Mouse (Mus musculus) erythroblast, embryonic 14.5 days (primary cell): ENCODE data around the gene Tas2r110. TPM values are rescaled to one million over a fixed set of nuclear protein-coding genes. Genes with fewer than 3 reads are reported as not detected.

Source experiments
- H3K27me3 ChIP-seq: 2 replicates; pipeline ENCODE4 v1.6.1; 2012; ENCODE audit warnings: inconsistent platforms; ENCODE audit not compliant: control insufficient read depth
- H3K36me3 ChIP-seq: 2 replicates; pipeline ENCODE4 v1.6.1; 2012; ENCODE audit warnings: mild to moderate bottlenecking, inconsistent platforms; ENCODE audit not compliant: control insufficient read depth
- H3K4me1 ChIP-seq: 2 replicates; pipeline ENCODE4 v1.6.1; 2012; ENCODE audit warnings: inconsistent platforms; ENCODE audit not compliant: control insufficient read depth
- H3K4me3 ChIP-seq: replicated peaks from 2 replicates; pipeline ENCODE3; 2012; ENCODE audit warnings: moderate library complexity, mild to moderate bottlenecking, inconsistent platforms
- H3K9me3 ChIP-seq: 2 replicates; pipeline ENCODE4 v1.6.1; 2012; ENCODE audit warnings: low read length, inconsistent platforms, mixed read lengths; ENCODE audit not compliant: control insufficient read depth
- GATA1 ChIP-seq: IDR thresholded peaks from 2 replicates; pipeline ENCODE4 v1.6.1; 2012; ENCODE audit warnings: low read length, inconsistent platforms, mixed read lengths
- TAL1 ChIP-seq: IDR thresholded peaks from 3 replicates; pipeline ENCODE4 v1.6.1; 2012; ENCODE audit warnings: low read length, inconsistent platforms, mixed read lengths
- polyA plus RNA-seq: library from polyadenylated mRNA; stranded (reverse); fragments of >175 nt; gene quantifications from 2 replicates; pipeline ENCODE4 v1.2.3, GENCODE M21; 2012

Gene Tas2r110
- polyA plus RNA-seq: not detected in 2 replicates

DNA sequence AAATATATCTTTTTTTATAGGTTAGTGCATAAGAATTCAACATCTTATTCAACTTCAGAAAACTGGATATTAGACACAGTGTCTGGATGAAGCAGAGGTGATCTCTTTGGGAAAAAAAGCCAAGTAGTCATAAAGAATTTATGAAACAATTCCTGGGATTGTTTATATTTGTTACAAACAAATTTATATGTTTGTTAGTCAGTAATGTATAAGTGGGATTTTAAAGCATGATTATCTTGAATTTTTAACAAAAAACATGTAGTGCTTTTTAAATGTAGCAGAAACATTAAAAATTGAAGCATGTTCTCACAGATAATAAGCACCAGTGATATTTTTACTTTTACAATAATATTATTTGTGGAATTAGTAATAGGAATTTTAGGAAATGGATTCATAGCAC, at the start of gene Tas2r110:
TSS of gene Tas2r110 (plus strand) at position 301 of the 400 bp plus-strand sequence.
- no peaks in the 10 kb centered on the region for H3K4me1 ChIP-seq
- H3K36me3 ChIP-seq: no peaks in the 10 kb centered on the region
- no peak within 1 kb of the TSS for H3K4me3 ChIP-seq
- H3K9me3 ChIP-seq: no peaks in the 10 kb centered on the region
- no peaks in the 10 kb centered on the region for H3K27me3 ChIP-seq
- no peak for TF ChIP-seq TAL1
- TF ChIP-seq GATA1: no peak

DNA sequence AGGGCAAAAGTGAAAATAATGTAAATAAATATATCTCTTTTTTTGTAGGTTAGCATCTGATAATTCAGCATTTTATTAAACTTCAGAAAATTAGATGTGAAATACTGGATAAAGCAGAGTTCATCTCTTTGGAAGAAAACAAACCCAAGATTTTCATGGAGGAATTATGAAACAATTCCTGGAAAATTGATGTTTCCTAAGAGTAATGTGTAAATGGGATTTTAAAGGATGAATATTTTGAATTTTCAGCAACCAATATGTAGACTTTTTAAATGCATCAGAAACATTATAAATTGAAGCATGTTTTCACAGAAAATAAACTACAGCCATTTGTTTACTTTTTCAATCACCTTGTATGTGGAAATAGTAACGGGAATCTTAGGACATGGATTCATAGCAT, 21.0 kb upstream of the Tas2r110 start, which contains the start of gene Tas2r123:
TSS of gene Tas2r123 (plus strand) at position 301 of the 400 bp plus-strand sequence.
- H3K27me3 ChIP-seq: no peaks in the 10 kb centered on the region
- no peaks in the 10 kb centered on the region for H3K4me1 ChIP-seq
- H3K36me3 ChIP-seq: no peaks in the 10 kb centered on the region
- H3K9me3 ChIP-seq: no peaks in the 10 kb centered on the region
- no peak for TF ChIP-seq GATA1
- no peak for TF ChIP-seq TAL1
- no peak within 1 kb of the TSS for H3K4me3 ChIP-seq

DNA sequence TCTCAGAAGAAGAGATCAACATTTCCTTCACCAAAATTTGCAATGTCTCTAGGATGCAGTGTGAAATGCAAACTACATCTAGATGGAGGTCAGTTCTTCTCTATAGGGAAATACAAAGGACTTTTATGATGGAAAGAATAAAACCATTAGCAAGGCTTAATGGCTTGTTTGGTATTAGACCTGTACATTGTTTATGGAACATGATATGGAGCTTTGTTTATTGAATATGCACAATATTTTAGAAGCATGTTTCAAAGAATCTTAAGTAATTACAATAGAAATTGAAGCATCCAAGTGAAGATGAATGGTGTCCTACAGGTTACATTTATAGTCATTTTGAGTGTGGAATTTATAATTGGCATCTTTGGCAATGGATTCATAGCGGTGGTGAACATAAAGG, 12.7 kb upstream of the Tas2r110 start, which contains the start of gene Tas2r116:
TSS of gene Tas2r116 (plus strand) at position 301 of the 400 bp plus-strand sequence.
- Histone ChIP-seq H3K4me3 (no peak within 1 kb of the TSS), H3K9me3 (no peaks in the 10 kb centered on the region), H3K4me1 (no peaks in the 10 kb centered on the region), H3K36me3 (no peaks in the 10 kb centered on the region), H3K27me3 (no peaks in the 10 kb centered on the region)
- no peak for TF ChIP-seq TAL1
- TF ChIP-seq GATA1: no peak

DNA sequence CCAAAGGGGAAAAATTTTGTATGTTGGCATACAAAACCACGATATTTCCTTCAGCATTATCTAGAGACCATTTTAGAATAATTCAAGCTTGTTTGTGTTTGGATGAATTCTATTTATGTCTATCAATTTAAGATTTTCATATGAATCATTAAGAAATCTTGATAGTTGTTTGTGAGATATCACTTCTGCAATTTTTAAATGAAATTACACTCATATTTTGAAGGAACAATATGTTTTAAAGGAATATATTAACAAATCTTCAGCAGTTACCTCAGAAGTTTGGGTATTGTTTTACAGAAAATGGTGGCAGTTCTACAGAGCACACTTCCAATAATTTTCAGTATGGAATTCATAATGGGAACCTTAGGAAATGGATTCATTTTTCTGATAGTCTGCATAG, 24.9 kb downstream of the Tas2r110 start, which contains the start of gene Tas2r113:
TSS of gene Tas2r113 (plus strand) at position 301 of the 400 bp plus-strand sequence.
- Histone ChIP-seq H3K36me3 (no peaks in the 10 kb centered on the region), H3K4me1 (no peaks in the 10 kb centered on the region), H3K27me3 (no peaks in the 10 kb centered on the region), H3K4me3 (no peak within 1 kb of the TSS), H3K9me3 (no peaks in the 10 kb centered on the region; the same call in 1 of the 2 replicates)
- TF ChIP-seq TAL1 (no peak), GATA1 (no peak)

GRCm38 (mm10) chr6:132909351-132909750, 41.5 kb downstream of the Tas2r110 start, which contains the start of gene Tas2r125:
Tas2r125 (plus strand) TSS chr6:132909651.
- Histone ChIP-seq H3K27me3 (no peaks in the 10 kb centered on the region), H3K9me3 (no peaks in the 10 kb centered on the region; the same call in 1 of the 2 replicates), H3K36me3 (no peaks in the 10 kb centered on the region), H3K4me3 (no peak within 1 kb of the TSS), H3K4me1 (no peaks in the 10 kb centered on the region)
- no peak for TF ChIP-seq GATA1
- TF ChIP-seq TAL1: no peak

Other genes with a start within 250 kb of the Tas2r110 start
- gene A630073D07Rik, start 216.5 kb upstream of the Tas2r110 start, polyA plus RNA-seq: not detected in 2 replicates
- not detected in 2 replicates for gene Tas2r120, start 211.1 kb upstream of the Tas2r110 start, polyA plus RNA-seq
- gene Tas2r121, start 167.0 kb upstream of the Tas2r110 start, polyA plus RNA-seq: not detected in 2 replicates
- not detected in 2 replicates for gene Tas2r122, start 156.1 kb upstream of the Tas2r110 start, polyA plus RNA-seq
- not detected in 2 replicates for gene Tas2r115, start 130.0 kb upstream of the Tas2r110 start, polyA plus RNA-seq
- not detected in 2 replicates for gene Tas2r124, start 113.3 kb upstream of the Tas2r110 start, polyA plus RNA-seq
- gene Tas2r102, start 105.9 kb upstream of the Tas2r110 start, polyA plus RNA-seq: not detected in 2 replicates
- gene Tas2r136, start 89.8 kb upstream of the Tas2r110 start, polyA plus RNA-seq: not detected in 2 replicates
- not detected in 2 replicates for gene Tas2r117, start 65.2 kb upstream of the Tas2r110 start, polyA plus RNA-seq
- gene Tas2r123, start 20.9 kb upstream of the Tas2r110 start, polyA plus RNA-seq: not detected in 2 replicates
- not detected in 2 replicates for gene Tas2r116, start 12.6 kb upstream of the Tas2r110 start, polyA plus RNA-seq
- not detected in 2 replicates for gene Tas2r113, start 25.0 kb downstream of the Tas2r110 start, polyA plus RNA-seq
- gene Tas2r125, start 41.6 kb downstream of the Tas2r110 start, polyA plus RNA-seq: not detected in 2 replicates
- not detected in 2 replicates for gene Tas2r129, start 83.1 kb downstream of the Tas2r110 start, polyA plus RNA-seq
- gene Tas2r131, start 89.9 kb downstream of the Tas2r110 start, polyA plus RNA-seq: not detected in 2 replicates
- not detected in 2 replicates for gene Tas2r109, start 113.0 kb downstream of the Tas2r110 start, polyA plus RNA-seq
- not detected in 2 replicates for gene Tas2r103, start 169.1 kb downstream of the Tas2r110 start, polyA plus RNA-seq
- gene Tas2r140, start 187.8 kb downstream of the Tas2r110 start, polyA plus RNA-seq: not detected in 2 replicates
- gene Smim10l1, start 236.9 kb downstream of the Tas2r110 start, polyA plus RNA-seq: 0.34 and 0.82 TPM in 2 replicates